Mouse (Mus musculus): ENCODE results near the gene Fam19a3. TPM values are rescaled to one million over a fixed set of nuclear protein-coding genes. Genes with fewer than 3 reads are reported as not detected.
A peak's percentile ranks its signal among the peaks of the same experiment; 100 is the strongest.

Gene Fam19a3
- polyA plus RNA-seq, 1 experiment: 0.31 TPM

GRCm38 (mm10) chr3:104783971-104784500 is 2.4 kb upstream of the Fam19a3 start:
- TF ChIP-seq EP300 (IDR thresholded peaks at IDR 0.05; ENCODE audit: insufficient read depth, low read depth, low read length): peak; percentile 61; the same call in 1 of the 2 replicates
- no peak for TF ChIP-seq POLR2A (IDR thresholded peaks at IDR 0.05; ENCODE audit: insufficient read depth, low read length)
- Histone ChIP-seq H3K27me3 (ENCODE audit: control insufficient read depth, insufficient read depth, low read length, poor library complexity, severe bottlenecking) (no peaks in the 10 kb centered on the region), H3K27ac (ENCODE audit: insufficient read depth, low read length) (peak overlapping the region; percentile 19; the same call in 1 of the 2 replicates), H3K4me3 (ENCODE audit: low read depth, low read length) (peak overlapping the region; percentile 13), H3K4me1 (ENCODE audit: control insufficient read depth, insufficient read depth, low read length) (peaks cover 5% of the 10 kb centered on the region), H3K36me3 (ENCODE audit: control insufficient read depth, insufficient read depth, low read length, poor library complexity, severe bottlenecking) (no peaks in the 10 kb centered on the region), H3K9ac (ENCODE audit: low read depth, poor library complexity, severe bottlenecking) (0 out of 2 replicates have a peak overlapping the region, but pooled peaks have one; percentile 15), H3K9me3 (replicated peaks; ENCODE audit: control insufficient read depth, insufficient read depth, low read length, poor library complexity, severe bottlenecking) (no peaks in the 10 kb centered on the region)

GRCm38 (mm10) chr3:104782061-104782681 is 531 bp upstream of the Fam19a3 start:
- H3K9me3 ChIP-seq (replicated peaks; ENCODE audit: control insufficient read depth, insufficient read depth, low read length, poor library complexity, severe bottlenecking): no peaks in the 10 kb centered on the region
- no peaks in the 10 kb centered on the region for H3K27me3 ChIP-seq (ENCODE audit: control insufficient read depth, insufficient read depth, low read length, poor library complexity, severe bottlenecking)
- no peak for TF ChIP-seq POLR2A (IDR thresholded peaks at IDR 0.05; ENCODE audit: insufficient read depth, low read length)
- 0 out of 2 replicates have a peak, but pooled peaks have one; percentile 3 for TF ChIP-seq EP300 (IDR thresholded peaks at IDR 0.05; ENCODE audit: insufficient read depth, low read depth, low read length)
- no peak for TF ChIP-seq CTCF (IDR thresholded peaks at IDR 0.05; ENCODE audit: low read depth, low read length)
- peak overlapping the region; percentile 76 for H3K9ac ChIP-seq (ENCODE audit: low read depth, poor library complexity, severe bottlenecking)
- peak overlapping the region; percentile 75 for H3K4me3 ChIP-seq (ENCODE audit: low read depth, low read length)
- no peaks in the 10 kb centered on the region for H3K36me3 ChIP-seq (ENCODE audit: control insufficient read depth, insufficient read depth, low read length, poor library complexity, severe bottlenecking)
- peak overlapping the region; percentile 21 for H3K27ac ChIP-seq (ENCODE audit: insufficient read depth, low read length)
- peaks cover 5% of the 10 kb centered on the region for H3K4me1 ChIP-seq (ENCODE audit: control insufficient read depth, insufficient read depth, low read length)

- Histone ChIP-seq H3K4me1 (ENCODE audit: control insufficient read depth, insufficient read depth, low read length) (peaks cover 5% of the 10 kb centered on the region), H3K9me3 (replicated peaks; ENCODE audit: control insufficient read depth, insufficient read depth, low read length, poor library complexity, severe bottlenecking) (no peaks in the 10 kb centered on the region), H3K27ac (ENCODE audit: insufficient read depth, low read length) (no peak within 1 kb of the TSS), H3K36me3 (ENCODE audit: control insufficient read depth, insufficient read depth, low read length, poor library complexity, severe bottlenecking) (no peaks in the 10 kb centered on the region), H3K27me3 (ENCODE audit: control insufficient read depth, insufficient read depth, low read length, poor library complexity, severe bottlenecking) (no peaks in the 10 kb centered on the region), H3K9ac (ENCODE audit: low read depth, poor library complexity, severe bottlenecking) (peak within 1 kb of the TSS; percentile 76), H3K4me3 (ENCODE audit: low read depth, low read length) (peak within 1 kb of the TSS; percentile 75)
- TF ChIP-seq EP300 (IDR thresholded peaks at IDR 0.05; ENCODE audit: insufficient read depth, low read depth, low read length): 0 out of 2 replicates have a peak, but pooled peaks have one; percentile 18
- no peak for TF ChIP-seq CTCF (IDR thresholded peaks at IDR 0.05; ENCODE audit: low read depth, low read length)
These were observed 849 bp downstream of the Fam19a3 start, which contains the start of gene Ppm1j for GRCm38 (mm10) chr3:104780561-104781420. Gene Ppm1j (plus strand): TSS chr3:104781056.

GRCm38 (mm10) chr3:104779949-104780348 is 1.7 kb downstream of the Fam19a3 start:
- Histone ChIP-seq H3K9ac (ENCODE audit: low read depth, poor library complexity, severe bottlenecking) (no peak overlapping the region), H3K27me3 (ENCODE audit: control insufficient read depth, insufficient read depth, low read length, poor library complexity, severe bottlenecking) (no peaks in the 10 kb centered on the region)
- TF ChIP-seq EP300 (IDR thresholded peaks at IDR 0.05; ENCODE audit: insufficient read depth, low read depth, low read length) (no peak), CTCF (IDR thresholded peaks at IDR 0.05; ENCODE audit: low read depth, low read length) (peak; percentile 85)

GRCm38 (mm10) chr3:104777342-104777741 is 4.3 kb downstream of the Fam19a3 start:
- H3K4me3 ChIP-seq (ENCODE audit: low read depth, low read length): peak overlapping the region; percentile 56
- no peaks in the 10 kb centered on the region for H3K27me3 ChIP-seq (ENCODE audit: control insufficient read depth, insufficient read depth, low read length, poor library complexity, severe bottlenecking)
- no peaks in the 10 kb centered on the region for H3K9me3 ChIP-seq (replicated peaks; ENCODE audit: control insufficient read depth, insufficient read depth, low read length, poor library complexity, severe bottlenecking)
- peak overlapping the region; percentile 55 for H3K9ac ChIP-seq (ENCODE audit: low read depth, poor library complexity, severe bottlenecking)
- no peaks in the 10 kb centered on the region for H3K36me3 ChIP-seq (ENCODE audit: control insufficient read depth, insufficient read depth, low read length, poor library complexity, severe bottlenecking)
- no peaks in the 10 kb centered on the region for H3K4me1 ChIP-seq (ENCODE audit: control insufficient read depth, insufficient read depth, low read length)
- no peak overlapping the region for H3K27ac ChIP-seq (ENCODE audit: insufficient read depth, low read length)
- TF ChIP-seq POLR2A (IDR thresholded peaks at IDR 0.05; ENCODE audit: insufficient read depth, low read length): no peak
- no peak for TF ChIP-seq EP300 (IDR thresholded peaks at IDR 0.05; ENCODE audit: insufficient read depth, low read depth, low read length)
- peak; percentile 52 for TF ChIP-seq CTCF (IDR thresholded peaks at IDR 0.05; ENCODE audit: low read depth, low read length)

More at GRCm38 (mm10) chr3:104779949-104780348, 1.7 kb downstream of the Fam19a3 start:
- H3K4me3 ChIP-seq (ENCODE audit: low read depth, low read length): no peak overlapping the region
- no peaks in the 10 kb centered on the region for H3K9me3 ChIP-seq (replicated peaks; ENCODE audit: control insufficient read depth, insufficient read depth, low read length, poor library complexity, severe bottlenecking)
- H3K27ac ChIP-seq (ENCODE audit: insufficient read depth, low read length): no peak overlapping the region
- peaks cover 5% of the 10 kb centered on the region for H3K4me1 ChIP-seq (ENCODE audit: control insufficient read depth, insufficient read depth, low read length)
- no peaks in the 10 kb centered on the region for H3K36me3 ChIP-seq (ENCODE audit: control insufficient read depth, insufficient read depth, low read length, poor library complexity, severe bottlenecking)

All from ES-Bruce4 (cell line).